Mouse (Mus musculus) intestine, embryonic 15.5 days (tissue): ENCODE results near the gene Gm42878. TPM values are rescaled to one million over a fixed set of nuclear protein-coding genes. Genes with fewer than 3 reads are reported as not detected.
A peak's percentile ranks its signal among the peaks of the same experiment; 100 is the strongest.

Experiments used
- ATAC-seq: fragments of 200-750 bp; cut with Nextera tagmentation; 2 replicates; pipeline ENCODE4 v1.8.0; 2017; ENCODE audit warnings: moderate TSS enrichment, moderate library complexity
- H3K27ac ChIP-seq: fragments of 300-500 bp; sonication (generic); 2 replicates; pipeline ENCODE4 v1.5.1; 2015; ENCODE audit warnings: mild to moderate bottlenecking, inconsistent platforms
- H3K27me3 ChIP-seq: fragments of 300-500 bp; sonication (generic); replicated peaks from 2 replicates; pipeline ENCODE4 v1.6.1; 2015; ENCODE audit warnings: inconsistent platforms
- H3K36me3 ChIP-seq: fragments of 300-500 bp; sonication (generic); 2 replicates; pipeline ENCODE4 v1.6.1; 2015; ENCODE audit warnings: inconsistent platforms
- H3K4me1 ChIP-seq: fragments of 300-500 bp; sonication (generic); replicated peaks from 2 replicates; pipeline ENCODE4 v1.6.1; 2015; ENCODE audit warnings: inconsistent platforms
- H3K4me2 ChIP-seq: fragments of 300-500 bp; sonication (generic); replicated peaks from 2 replicates; pipeline ENCODE4 v1.6.1; 2015; ENCODE audit warnings: mild to moderate bottlenecking, inconsistent platforms
- H3K4me3 ChIP-seq: fragments of 300-500 bp; sonication (generic); replicated peaks from 2 replicates; pipeline ENCODE4 v1.5.1; 2015; ENCODE audit warnings: inconsistent platforms
- H3K9ac ChIP-seq: fragments of 300-500 bp; sonication (generic); 2 replicates; pipeline ENCODE4 v1.6.1; 2015; ENCODE audit warnings: inconsistent platforms
- H3K9me3 ChIP-seq: fragments of 300-500 bp; sonication (generic); 2 replicates; pipeline ENCODE4 v1.6.1; 2016; ENCODE audit warnings: inconsistent platforms
- WGBS: fragments of 180-500 bp; shearing (Covaris S2); methylation state at CpG from one replicate; pipeline ENCODE4 v1.1.7; 2015; 5-methylcytosine and 5-hydroxymethylcytosine counted together
- polyA plus RNA-seq: library from polyadenylated mRNA; unstranded; fragments of >200 nt; fragmentation: Nextera tagmentation; extraction: Ambion mirVana; gene quantifications from 2 replicates; pipeline ENCODE4 v1.2.1, GENCODE M21; 2015

Gm42878 gene
- polyA plus RNA-seq, 1 experiment from 2014 or later = not detected

DNA sequence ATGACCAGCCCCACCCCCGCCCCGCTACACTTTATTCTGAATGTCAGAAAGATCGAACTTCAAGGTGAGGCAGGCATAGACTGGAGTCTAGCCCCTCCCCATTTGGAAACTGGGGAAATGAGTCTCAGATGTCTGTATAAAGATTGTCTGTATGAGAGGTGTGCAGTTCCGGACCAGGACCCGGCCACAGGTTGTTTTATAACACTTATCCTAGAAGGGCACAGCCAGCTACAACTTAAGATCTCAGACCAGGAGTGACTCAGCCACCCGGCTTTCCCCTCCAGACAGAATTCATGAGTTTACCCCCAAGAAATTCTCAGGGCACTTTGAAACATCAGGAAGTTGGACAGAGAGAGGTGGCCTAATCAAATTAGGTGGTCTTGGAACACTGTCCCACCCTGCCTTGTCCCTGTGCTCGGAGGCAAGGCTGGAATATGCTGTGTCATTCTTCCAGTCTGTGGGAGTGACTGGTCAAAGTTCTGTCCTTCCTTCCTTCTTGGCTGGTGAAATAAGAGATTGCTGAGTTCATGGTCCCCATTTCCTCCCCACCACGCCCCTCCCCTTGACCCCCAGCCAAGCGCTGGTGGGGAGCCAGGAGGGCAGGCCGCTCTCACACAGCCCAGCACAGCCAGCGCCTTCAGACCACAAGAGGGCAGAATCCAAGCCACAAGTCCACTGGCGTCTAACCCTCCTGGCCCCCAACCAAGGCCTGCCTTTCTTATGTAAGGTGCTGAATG lies 38.7 kb upstream of the Gm42878 start:
- Histone ChIP-seq H3K4me3 (no peak overlapping the region), H3K27ac (peak overlapping the region; percentile 64), H3K27me3 (no peaks in the 10 kb centered on the region), H3K4me1 (peaks cover 14% of the 10 kb centered on the region), H3K9ac (no peak overlapping the region), H3K4me2 (0 out of 2 replicates have a peak overlapping the region, but pooled peaks have one; percentile 3), H3K9me3 (no peaks in the 10 kb centered on the region), H3K36me3 (peaks cover 9% of the 10 kb centered on the region)
- 38% methylated on average over 12 of the region's 12 CpGs for WGBS
- ATAC-seq = peak; percentile 95

DNA sequence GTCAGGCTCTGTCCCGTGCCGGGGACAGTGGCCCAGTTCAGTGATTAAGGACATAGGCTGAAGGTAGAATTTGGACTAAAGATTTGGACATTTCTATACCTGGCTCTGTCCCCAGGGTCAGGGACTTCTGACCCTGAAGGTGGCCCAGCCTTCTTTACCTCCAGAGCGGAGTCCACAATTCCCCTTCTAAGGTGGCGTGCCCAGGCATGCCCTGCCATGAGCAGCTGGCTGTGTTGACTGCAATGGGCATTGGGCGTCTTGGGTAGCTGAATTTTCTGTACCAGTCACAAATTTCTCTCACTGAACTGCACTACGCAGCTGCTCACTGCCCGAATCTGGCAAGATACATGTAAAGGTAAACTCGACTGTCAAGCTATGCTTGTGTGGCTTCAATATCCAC lies 36.7 kb upstream of the Gm42878 start:
- no peak overlapping the region for H3K27ac ChIP-seq
- no peak for ATAC-seq
- no peaks in the 10 kb centered on the region for H3K9me3 ChIP-seq
- peaks cover 9% of the 10 kb centered on the region for H3K36me3 ChIP-seq
- peaks cover 12% of the 10 kb centered on the region for H3K4me1 ChIP-seq
- H3K9ac ChIP-seq = no peak overlapping the region
- 92% methylated on average over 8 of the region's 8 CpGs for WGBS
- no peak overlapping the region for H3K4me2 ChIP-seq
- H3K27me3 ChIP-seq = no peaks in the 10 kb centered on the region
- H3K4me3 ChIP-seq = no peak overlapping the region

DNA sequence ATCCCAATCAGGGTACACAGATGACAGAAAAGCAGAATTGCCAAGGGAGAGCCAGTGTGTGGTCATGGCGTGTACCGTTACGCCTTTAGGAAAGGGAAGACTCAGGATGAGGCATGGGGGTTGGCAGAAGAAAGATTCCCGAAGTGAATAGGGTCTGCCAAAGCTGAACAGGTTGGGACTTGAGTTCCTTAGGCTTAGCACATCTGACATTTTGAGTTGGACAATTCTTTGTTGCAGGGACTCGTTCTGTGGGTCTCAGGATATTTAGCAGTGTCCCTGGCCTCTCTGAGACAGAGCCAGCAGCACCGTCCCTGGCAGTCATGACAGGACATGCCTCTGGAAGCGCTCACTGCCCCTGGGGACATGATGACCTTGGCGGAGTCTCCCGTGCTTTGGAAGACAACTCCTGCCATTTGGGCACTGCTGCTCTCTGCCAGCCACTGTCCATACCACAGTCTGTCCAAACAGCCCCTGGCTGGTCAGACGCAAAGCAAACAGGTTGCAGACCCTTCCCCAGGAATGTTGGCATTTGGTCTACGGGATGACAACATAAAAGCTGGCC lies 31.7 kb upstream of the Gm42878 start:
- 87% methylated on average over 11 of the region's 11 CpGs for WGBS
- Histone ChIP-seq H3K9ac (no peak overlapping the region), H3K4me1 (no peaks in the 10 kb centered on the region), H3K36me3 (peaks cover 23% of the 10 kb centered on the region), H3K4me3 (no peak overlapping the region), H3K4me2 (no peak overlapping the region), H3K27ac (no peak overlapping the region), H3K27me3 (no peaks in the 10 kb centered on the region), H3K9me3 (no peaks in the 10 kb centered on the region)
- ATAC-seq = no peak

DNA sequence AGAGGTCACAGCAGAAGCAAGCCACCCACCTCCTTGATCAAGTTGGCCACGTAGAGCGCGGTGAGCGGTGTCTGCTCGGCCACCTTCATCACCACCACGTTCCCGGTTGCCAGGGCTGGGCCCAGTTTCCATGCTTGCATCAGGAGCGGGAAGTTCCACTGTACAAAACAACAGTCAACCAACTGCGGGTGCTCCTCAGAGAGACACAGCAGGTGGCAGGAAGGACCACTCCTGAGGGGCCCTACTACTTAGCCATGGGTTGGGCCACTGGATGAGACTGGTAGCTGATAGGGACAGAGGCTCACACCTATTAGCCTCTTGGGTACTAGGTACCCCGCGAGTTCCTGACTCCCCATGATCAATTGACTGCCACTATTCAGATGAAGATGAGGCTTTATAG lies 30.6 kb upstream of the Gm42878 start:
- no peak overlapping the region for H3K9ac ChIP-seq
- no peak overlapping the region for H3K27ac ChIP-seq
- H3K4me1 ChIP-seq = no peaks in the 10 kb centered on the region
- ATAC-seq = no peak
- peaks cover 23% of the 10 kb centered on the region for H3K36me3 ChIP-seq
- WGBS = 95% methylated on average over 11 of the region's 11 CpGs
- no peak overlapping the region for H3K4me3 ChIP-seq
- H3K9me3 ChIP-seq = no peaks in the 10 kb centered on the region
- H3K4me2 ChIP-seq = no peak overlapping the region
- no peaks in the 10 kb centered on the region for H3K27me3 ChIP-seq

DNA sequence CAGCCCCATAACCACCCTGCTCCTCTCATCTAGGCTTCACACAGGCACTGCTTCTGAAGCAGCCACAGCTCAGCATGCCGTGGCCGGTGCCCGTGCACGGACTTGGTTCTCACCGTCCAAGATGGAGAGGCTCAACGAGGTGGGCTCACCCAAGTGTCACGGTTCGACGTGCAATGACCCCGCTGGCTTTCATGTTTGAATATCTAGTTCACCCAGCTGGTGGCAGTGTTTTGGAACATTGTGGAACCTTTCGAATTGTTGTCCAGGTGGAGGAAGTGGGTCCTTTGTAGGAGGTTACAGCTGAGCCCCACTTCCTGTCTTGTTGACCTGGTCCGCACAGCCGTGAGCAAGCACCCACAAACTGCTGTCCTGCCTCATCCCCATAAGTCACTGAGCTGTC lies 28.9 kb upstream of the Gm42878 start:
- H3K27ac ChIP-seq = no peak overlapping the region
- peaks cover 20% of the 10 kb centered on the region for H3K36me3 ChIP-seq
- H3K4me1 ChIP-seq = no peaks in the 10 kb centered on the region
- no peaks in the 10 kb centered on the region for H3K9me3 ChIP-seq
- H3K27me3 ChIP-seq = no peaks in the 10 kb centered on the region
- no peak overlapping the region for H3K9ac ChIP-seq
- WGBS = 88% methylated on average over 13 of the region's 13 CpGs
- ATAC-seq = no peak
- no peak overlapping the region for H3K4me3 ChIP-seq
- H3K4me2 ChIP-seq = no peak overlapping the region

DNA sequence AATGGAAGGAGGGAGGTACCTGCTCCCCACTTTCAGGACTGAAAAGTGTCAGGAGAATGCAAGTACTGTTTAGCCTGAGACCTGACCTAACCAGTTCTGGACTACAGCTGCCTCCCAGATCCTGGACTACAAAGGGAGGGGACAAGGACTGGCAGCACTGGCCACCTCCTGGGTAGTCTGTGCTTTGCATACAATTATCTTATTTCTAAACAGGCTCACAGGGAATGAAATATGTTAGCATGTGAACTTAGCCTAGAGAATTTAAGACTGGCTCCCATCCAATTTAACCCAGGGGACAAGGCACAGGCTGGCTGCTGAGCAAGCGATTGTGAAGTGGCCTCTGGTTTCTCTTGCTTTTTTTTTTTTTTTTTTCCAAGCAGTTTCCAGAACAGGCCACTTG lies 25.5 kb upstream of the Gm42878 start:
- Histone ChIP-seq H3K4me1 (peaks cover 2% of the 10 kb centered on the region; the same call in 1 of the 2 replicates), H3K27ac (no peak overlapping the region), H3K27me3 (no peaks in the 10 kb centered on the region), H3K4me3 (no peak overlapping the region), H3K9ac (no peak overlapping the region), H3K9me3 (no peaks in the 10 kb centered on the region), H3K36me3 (peaks cover 14% of the 10 kb centered on the region; the same call in 1 of the 2 replicates), H3K4me2 (no peak overlapping the region)
- 64% methylated on average over 1 of the region's 1 CpGs for WGBS
- no peak for ATAC-seq

DNA sequence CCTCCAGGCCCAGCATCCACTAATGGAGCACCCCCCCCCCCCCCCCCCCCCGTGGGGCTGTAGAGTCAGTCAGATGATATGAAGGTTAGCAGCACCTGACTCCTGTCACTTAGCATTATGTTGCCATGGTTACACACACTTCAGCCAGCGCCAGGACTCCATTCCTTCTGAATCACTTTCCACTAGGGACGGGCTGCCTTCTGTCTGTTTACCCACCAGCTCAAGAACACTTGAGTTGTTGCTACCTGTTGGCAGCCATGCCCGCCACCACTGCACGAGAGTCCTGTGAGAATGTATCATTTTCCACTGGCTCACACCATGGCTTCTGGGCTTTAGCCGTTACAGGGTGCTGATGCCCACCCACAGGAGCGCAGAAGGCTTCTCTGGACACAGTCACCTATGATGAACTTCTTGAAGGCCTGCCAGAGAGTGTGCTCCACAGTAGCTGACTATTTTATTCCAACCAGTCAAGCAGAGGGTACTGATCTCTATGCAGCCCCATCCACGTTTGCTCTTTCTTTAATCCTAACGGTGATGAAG lies 24.7 kb upstream of the Gm42878 start:
- no peak for ATAC-seq
- Histone ChIP-seq H3K9me3 (no peaks in the 10 kb centered on the region), H3K4me3 (no peak overlapping the region), H3K9ac (no peak overlapping the region), H3K4me2 (no peak overlapping the region), H3K36me3 (peaks cover 13% of the 10 kb centered on the region; the same call in 1 of the 2 replicates), H3K4me1 (peaks cover 2% of the 10 kb centered on the region; the same call in 1 of the 2 replicates), H3K27me3 (no peaks in the 10 kb centered on the region), H3K27ac (no peak overlapping the region)
- 72% methylated on average over 9 of the region's 9 CpGs for WGBS

DNA sequence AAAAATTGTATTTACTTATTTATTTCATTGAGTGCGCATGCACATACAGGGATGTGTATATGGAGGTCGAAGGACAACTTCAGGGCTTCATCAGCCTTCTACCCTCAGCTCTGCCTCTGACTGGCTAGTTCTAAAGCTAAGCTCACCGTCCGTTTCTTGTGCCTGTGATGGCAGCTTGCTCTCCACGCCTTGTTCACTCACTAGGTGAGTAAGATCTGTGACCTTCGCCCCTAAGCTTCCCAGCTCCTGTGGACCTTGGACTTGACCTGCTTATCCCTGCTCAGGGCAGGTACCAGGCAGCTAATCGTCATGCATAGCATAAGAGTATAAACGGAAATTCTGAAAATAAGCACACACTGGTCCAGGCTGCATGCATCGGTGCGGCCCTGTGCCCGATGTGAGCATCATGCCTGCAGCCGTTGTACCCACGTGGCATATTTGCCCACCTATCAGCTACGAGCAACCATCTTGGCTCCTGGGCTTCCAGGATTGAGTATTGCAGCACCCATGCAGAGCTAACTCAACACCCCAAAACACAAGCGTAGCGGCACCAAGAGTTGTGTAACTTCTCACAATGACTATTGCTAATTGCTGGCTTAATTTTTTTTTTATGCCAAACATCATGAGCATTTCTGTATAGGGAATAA lies 20.9 kb upstream of the Gm42878 start:
- H3K4me1 ChIP-seq = peaks cover 5% of the 10 kb centered on the region
- 77% methylated on average over 16 of the region's 16 CpGs for WGBS
- 0 out of 2 replicates have a peak overlapping the region, but pooled peaks have one; percentile 32 for H3K27ac ChIP-seq
- H3K9me3 ChIP-seq = no peaks in the 10 kb centered on the region
- H3K27me3 ChIP-seq = no peaks in the 10 kb centered on the region
- H3K36me3 ChIP-seq = 0 out of 2 replicates have a peak, but pooled peaks cover 5% of the 10 kb centered on the region
- H3K4me2 ChIP-seq = no peak overlapping the region; the same call in 1 of the 2 replicates
- H3K9ac ChIP-seq = 0 out of 2 replicates have a peak overlapping the region, but pooled peaks have one; percentile 17
- peak; percentile 89 for ATAC-seq
- no peak overlapping the region for H3K4me3 ChIP-seq

DNA sequence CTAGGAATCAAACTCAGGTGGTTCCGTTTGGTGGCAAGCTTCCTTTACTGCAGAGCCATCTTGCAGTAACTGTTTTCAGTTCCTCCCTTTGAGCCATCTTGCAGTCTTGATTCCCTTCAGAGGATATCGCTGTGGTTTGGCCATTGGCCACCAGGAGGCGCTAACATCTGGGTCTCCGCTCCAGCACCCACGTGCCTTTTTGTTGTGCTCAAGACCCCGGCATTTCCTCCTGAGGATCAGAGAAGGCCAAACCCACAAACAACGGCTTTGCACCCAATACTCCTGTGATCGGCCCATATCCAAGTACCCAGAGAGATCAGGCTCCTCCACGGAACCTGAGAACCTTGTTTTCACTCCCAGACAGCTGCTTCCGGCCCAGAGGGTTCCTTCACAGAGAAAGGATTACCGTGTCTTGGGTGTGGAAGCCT lies 19.2 kb upstream of the Gm42878 start:
- H3K9ac ChIP-seq = no peak overlapping the region
- 12% methylated on average over 11 of the region's 11 CpGs for WGBS
- peak overlapping the region; percentile 43 for H3K4me2 ChIP-seq
- H3K4me1 ChIP-seq = peaks cover 5% of the 10 kb centered on the region
- no peaks in the 10 kb centered on the region for H3K9me3 ChIP-seq
- no peaks in the 10 kb centered on the region for H3K36me3 ChIP-seq
- H3K27me3 ChIP-seq = no peaks in the 10 kb centered on the region
- ATAC-seq = peak; percentile 22; the same call in 1 of the 2 replicates
- no peak overlapping the region for H3K27ac ChIP-seq
- H3K4me3 ChIP-seq = no peak overlapping the region

DNA sequence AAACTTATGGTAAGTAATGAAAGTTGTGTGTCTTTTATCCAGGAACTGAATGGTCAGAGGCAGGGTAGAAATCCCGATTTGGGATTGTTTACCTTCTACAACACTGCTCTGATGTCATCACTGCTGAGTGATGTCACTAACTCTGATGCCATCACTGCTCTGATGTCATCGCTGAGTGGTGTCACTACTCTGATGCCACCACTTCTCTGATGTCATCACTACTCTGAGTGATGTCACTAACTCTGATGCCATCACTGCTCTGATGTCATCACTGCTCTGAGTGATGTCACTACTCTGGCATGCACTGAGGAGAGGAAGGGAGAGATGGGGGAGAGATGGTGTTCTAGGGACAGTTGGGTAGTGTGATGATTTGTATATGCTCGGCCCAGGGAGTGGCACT lies 17.2 kb upstream of the Gm42878 start:
- Histone ChIP-seq H3K36me3 (no peaks in the 10 kb centered on the region), H3K27ac (no peak overlapping the region), H3K9ac (no peak overlapping the region), H3K4me1 (peaks cover 5% of the 10 kb centered on the region), H3K4me2 (no peak overlapping the region), H3K4me3 (no peak overlapping the region), H3K9me3 (no peaks in the 10 kb centered on the region), H3K27me3 (no peaks in the 10 kb centered on the region)
- WGBS = 77% methylated on average over 3 of the region's 3 CpGs
- no peak for ATAC-seq

DNA sequence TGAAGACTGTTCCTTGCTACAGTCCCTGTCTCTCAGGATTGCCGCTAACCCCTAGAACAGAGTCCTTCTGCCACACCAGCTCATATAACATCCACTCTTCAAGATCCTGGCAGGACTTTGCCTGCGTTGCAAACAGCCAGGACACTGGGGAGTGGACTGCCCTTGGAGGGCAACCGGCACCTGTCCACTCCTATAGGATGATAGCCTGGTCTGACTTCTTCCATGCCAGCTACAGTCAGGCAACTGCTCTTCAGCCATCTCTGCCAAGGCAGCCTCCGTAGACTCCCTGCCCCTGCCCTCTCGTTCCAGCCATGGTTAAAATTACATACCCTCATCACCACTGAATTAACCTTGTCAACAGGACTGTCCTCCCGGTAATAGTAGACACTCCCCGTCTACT lies 3.9 kb upstream of the Gm42878 start:
- 87% methylated on average over 7 of the region's 7 CpGs for WGBS
- no peak overlapping the region for H3K4me2 ChIP-seq
- H3K36me3 ChIP-seq = no peaks in the 10 kb centered on the region
- H3K4me1 ChIP-seq = peaks cover 10% of the 10 kb centered on the region
- no peak overlapping the region for H3K4me3 ChIP-seq
- no peak overlapping the region for H3K9ac ChIP-seq
- H3K27ac ChIP-seq = no peak overlapping the region
- H3K27me3 ChIP-seq = no peaks in the 10 kb centered on the region
- H3K9me3 ChIP-seq = no peaks in the 10 kb centered on the region
- ATAC-seq = no peak

DNA sequence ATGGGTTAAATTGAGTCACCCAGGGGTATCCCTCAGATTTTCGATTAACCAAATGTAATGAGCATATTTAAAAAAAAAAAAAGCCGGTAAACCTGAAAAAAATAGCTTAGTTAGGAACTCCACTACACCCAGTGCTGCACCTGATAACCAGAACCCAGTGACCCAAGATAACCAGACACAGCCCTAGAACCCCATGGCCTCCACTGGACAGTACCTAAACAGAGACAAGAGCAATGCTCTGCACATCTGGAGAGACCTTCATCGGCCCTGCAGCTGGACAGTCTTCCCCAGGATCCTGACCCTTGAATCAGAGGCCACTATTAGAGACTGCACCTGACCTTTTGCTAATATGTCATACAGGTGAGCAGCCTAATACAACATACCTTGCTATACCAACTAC lies 1.8 kb upstream of the Gm42878 start:
- no peak for ATAC-seq
- 88% methylated on average over 3 of the region's 3 CpGs for WGBS
- no peak overlapping the region for H3K27ac ChIP-seq
- H3K36me3 ChIP-seq = no peaks in the 10 kb centered on the region
- H3K4me3 ChIP-seq = no peak overlapping the region
- no peak overlapping the region for H3K4me2 ChIP-seq
- no peaks in the 10 kb centered on the region for H3K27me3 ChIP-seq
- no peaks in the 10 kb centered on the region for H3K9me3 ChIP-seq
- H3K9ac ChIP-seq = no peak overlapping the region
- H3K4me1 ChIP-seq = peaks cover 14% of the 10 kb centered on the region
